Mouse (Mus musculus) cortical plate, adult 2 months (tissue): ENCODE measurements around the gene Plxna3.

Experiments
- CTCF ChIP-seq: fragments of 200-500 bp; IDR thresholded peaks from 2 replicates; pipeline ENCODE4 v1.5.1; 2011; ENCODE audit warnings: mild to moderate bottlenecking, control low read depth, low read length; ENCODE audit not compliant: insufficient read depth; ENCODE audit errors: extremely low read depth
- POLR2A ChIP-seq: fragments of 200-500 bp; IDR thresholded peaks from 2 replicates; pipeline ENCODE4 v1.6.1; 2011; ENCODE audit warnings: mild to moderate bottlenecking, low read length, control low read depth; ENCODE audit not compliant: insufficient read depth; ENCODE audit errors: extremely low read depth

DNA sequence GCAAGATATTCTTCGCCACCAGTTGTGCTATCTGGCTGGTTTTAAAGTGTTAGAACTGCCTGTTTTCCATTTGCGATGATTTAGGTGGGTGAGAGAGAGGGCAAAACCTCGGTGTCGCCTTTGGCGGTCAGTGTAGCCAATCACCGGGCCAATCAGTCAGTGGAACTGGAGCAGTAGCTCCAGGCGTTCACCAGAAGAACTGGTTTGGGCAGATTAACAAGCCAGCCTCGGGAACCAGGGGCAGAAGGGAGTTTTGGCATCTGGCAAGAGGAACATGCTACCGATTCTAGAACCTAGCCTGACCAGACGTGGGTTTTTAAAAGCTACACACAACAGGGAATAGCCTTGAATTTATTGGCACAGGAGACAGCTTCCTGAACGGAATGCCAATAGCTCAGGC is 30.3 kb downstream of the Plxna3 start:
- TF ChIP-seq CTCF (no peak), POLR2A (no peak)
